In genomic region chr2:78868951-78869720, GRCm38 (mm10) we compare ENCODE assay signal across 8 mouse cellular contexts. TPM values are rescaled to one million over a fixed set of nuclear protein-coding genes. Genes with fewer than 3 reads are reported as not detected.
DNase-seq lines count a peak whose midpoint lies in the region; ATAC-seq and TF ChIP-seq lines count a peak whose summit lies in the region.

No protein-coding gene starts in this region.

- intact Hi-C loops in heart, postnatal 36 days (cut with DNase I) = loop anchor here (5.0 to 10.0 kb wide), 2 partner anchors 766 to 822 kb away; partner anchors contain the start of gene Itprid2

- H3K4me2 ChIP-seq in forebrain, embryonic 16.5 days (ENCODE audit: low read length) = peak overlapping the region; percentile 64
- H3K4me2 ChIP-seq in lung, embryonic 16.5 days (ENCODE audit: low read depth, low read length) = peak overlapping the region; percentile 66

- no peaks in the 10 kb centered on the region; a peak in 1 of 4 replicates for H3K4me1 ChIP-seq in ES-E14 (ENCODE audit: control insufficient read depth in 2 of 2, insufficient read depth in 2 of 2, low read length in 2 of 2, poor library complexity in 1 of 2)
- peaks cover 20% of the 10 kb centered on the region for H3K4me1 ChIP-seq in forebrain, embryonic 16.5 days (replicated peaks; ENCODE audit: control insufficient read depth, insufficient read depth, low read length)
- H3K4me1 ChIP-seq in lung, embryonic 16.5 days (replicated peaks; ENCODE audit: control insufficient read depth, insufficient read depth, low read length) = peaks cover 26% of the 10 kb centered on the region

- ATAC-seq in forebrain, embryonic 16.5 days = peak; percentile 97
- ATAC-seq in lung, embryonic 16.5 days (ENCODE audit: low read depth) = peak; percentile 96

- peaks cover 4% of the 10 kb centered on the region for H3K36me3 ChIP-seq in ES-E14 (ENCODE audit: control insufficient read depth, insufficient read depth, low read length, poor library complexity, severe bottlenecking)
- no peaks in the 10 kb centered on the region for H3K36me3 ChIP-seq in forebrain, embryonic 16.5 days (ENCODE audit: control insufficient read depth, insufficient read depth)
- peaks cover 5% of the 10 kb centered on the region; the same call in 1 of the 2 replicates for H3K36me3 ChIP-seq in lung, embryonic 16.5 days (ENCODE audit: control insufficient read depth, insufficient read depth, low read length)

- no peaks in the 10 kb centered on the region for H3K27me3 ChIP-seq in forebrain, embryonic 16.5 days (replicated peaks; ENCODE audit: control insufficient read depth, insufficient read depth, low read length)
- no peaks in the 10 kb centered on the region for H3K27me3 ChIP-seq in lung, embryonic 16.5 days (ENCODE audit: control insufficient read depth, insufficient read depth, low read depth, low read length)

- no peaks in the 10 kb centered on the region for H3K9me3 ChIP-seq in ES-E14 (ENCODE audit: control insufficient read depth, insufficient read depth, low read depth, low read length)
- H3K9me3 ChIP-seq in forebrain, embryonic 16.5 days (ENCODE audit: control insufficient read depth, low read length) = no peaks in the 10 kb centered on the region
- no peaks in the 10 kb centered on the region for H3K9me3 ChIP-seq in lung, embryonic 16.5 days (ENCODE audit: control insufficient read depth, low read length)

- peak overlapping the region; percentile 78 for H3K27ac ChIP-seq in ES-E14 (ENCODE audit: insufficient read depth, low read depth, low read length, poor library complexity, severe bottlenecking)
- peak overlapping the region; percentile 96 for H3K27ac ChIP-seq in forebrain, embryonic 16.5 days (ENCODE audit: low read length)
- H3K27ac ChIP-seq in lung, embryonic 16.5 days (ENCODE audit: low read length) = peak overlapping the region; percentile 98

- H3K4me3 ChIP-seq in ES-E14 (ENCODE audit: insufficient read depth in 1 of 2, low read depth in 1 of 2, low read length in 2 of 2, poor library complexity in 1 of 2, severe bottlenecking in 1 of 2) = peak overlapping the region; percentile 90 to 97
- H3K4me3 ChIP-seq in forebrain, embryonic 16.5 days (replicated peaks; ENCODE audit: low read length) = peak overlapping the region; percentile 82
- peak overlapping the region; percentile 80 for H3K4me3 ChIP-seq in lung, embryonic 16.5 days (ENCODE audit: low read length)

- H3K9ac ChIP-seq in ES-E14 (ENCODE audit: insufficient read depth, low read depth, low read length, poor library complexity, severe bottlenecking) = peak overlapping the region; percentile 94
- H3K9ac ChIP-seq in forebrain, embryonic 16.5 days (replicated peaks; ENCODE audit: low read depth, low read length) = peak overlapping the region; percentile 96
- H3K9ac ChIP-seq in lung, embryonic 16.5 days (ENCODE audit: low read length) = peak overlapping the region; percentile 98

- in situ Hi-C loops in ES-E14 (cut with MboI; ENCODE audit: low sequenced_read_pairs in 2 of 2, unreplicated experiment in 2 of 2) = no loop called here

- WGBS in forebrain, embryonic 16.5 days = under 1% methylated on average over 55 of the region's 114 CpGs
- WGBS in lung, embryonic 16.5 days = under 1% methylated on average over 51 of the region's 114 CpGs

- peak; percentile 40 for DNase-seq in ES-E14 (ENCODE audit: low read depth, low spot score)
- peak; percentile 84 for DNase-seq in cerebellum, adult 11-12 months
- peak; percentile 80 to 85 for DNase-seq in heart, postnatal 36 days
- DNase-seq in layer of hippocampus, adult 9-11 months = peak; percentile 82
- DNase-seq in ovary, postnatal 14 days (ENCODE audit: low spot score) = peak; percentile 78
- peak; percentile 87 for DNase-seq in thymus, postnatal 14 days

TF ChIP-seq in ES-E14, 5 proteins besides CTCF, POLR2A, EP300 and RAD21:
- TF ChIP-seq CHD2 (IDR thresholded peaks at IDR 0.05; ENCODE audit: low read depth, low read length) (no peak), ZC3H11A (IDR thresholded peaks at IDR 0.05; ENCODE audit: borderline replicate concordance, low read depth, low read length) (no peak), ZNF384 (IDR thresholded peaks at IDR 0.05; ENCODE audit: low read depth, low read length) (no peak), MAFK (IDR thresholded peaks at IDR 0.05; ENCODE audit: insufficient read depth, low read depth, low read length) (no peak), HCFC1 (IDR thresholded peaks at IDR 0.05; ENCODE audit: borderline replicate concordance, insufficient read depth, low read length) (peak; percentile 20; the same call in 1 of the 2 replicates)

RNA-seq across cellular contexts. Expression of gene Ube2e3, which starts 1.2 kb away (rescaled TPM):
- total RNA-seq in ES-E14 (2012; rRNA removed) = 22.7 and 35.1 TPM in 2 replicates
- 250 and 261 TPM in 2 replicates for polyA plus RNA-seq in forebrain, embryonic 16.5 days (2015; fragmentation: Nextera tagmentation; extraction: Ambion mirVana)
- total RNA-seq in heart, postnatal 36 days (2021) = 10 to 100 TPM; 45.4 to 48.0 TPM
- polyA plus RNA-seq in lung, embryonic 16.5 days (2015; fragmentation: Nextera tagmentation; extraction: Ambion mirVana) = 144 and 157 TPM in 2 replicates

Comparison
In these comparisons a context has a peak if more than half of its experiments do, and no peak if none do; other contexts are left out.
1. Peak in every context shown above with its lines: DNase-seq, ATAC-seq, H3K4me3 ChIP-seq and H3K27ac ChIP-seq.